ENCODE assay signal across 8 mouse cellular contexts in the genomic region with DNA sequence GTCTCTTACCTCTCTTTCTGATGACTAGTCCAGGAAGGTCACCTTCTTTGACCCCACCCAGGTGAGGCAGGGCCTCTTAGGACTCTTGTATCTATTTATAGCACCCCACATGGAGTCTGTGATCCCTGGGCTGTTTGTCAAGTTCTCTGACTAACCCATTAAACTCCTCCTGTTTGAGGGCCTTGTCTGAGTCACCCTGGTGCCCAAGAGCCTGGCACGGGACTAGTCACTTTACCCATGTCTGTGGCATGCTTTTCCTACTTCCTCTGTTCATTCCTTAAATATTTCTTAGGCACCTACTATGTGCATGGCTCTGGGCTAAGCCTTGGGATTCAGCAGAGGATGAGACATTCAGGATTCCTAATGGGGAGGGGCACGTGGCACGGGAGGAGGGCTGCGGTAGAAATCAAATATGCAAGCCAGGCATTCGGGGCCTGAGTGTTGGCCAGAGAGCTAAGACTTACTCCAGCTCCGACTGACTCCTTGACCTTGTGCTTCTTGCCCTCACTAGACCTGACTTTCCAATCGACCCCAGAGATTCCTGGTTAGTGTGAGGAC. TPM values are rescaled to one million over a fixed set of nuclear protein-coding genes. Genes with fewer than 3 reads are reported as not detected.
DNase-seq lines count a peak whose midpoint lies in the region; ATAC-seq and TF ChIP-seq lines count a peak whose summit lies in the region.

No protein-coding gene starts in this region.

- 21% methylated on average over 7 of the region's 7 CpGs for WGBS in lung, embryonic 14.5 days
- 32% methylated on average over 7 of the region's 7 CpGs for WGBS in embryonic facial prominence, embryonic 12.5 days
- WGBS in hindbrain, embryonic 16.5 days: 27% methylated on average over 7 of the region's 7 CpGs
- 29% methylated on average over 7 of the region's 7 CpGs for WGBS in midbrain, embryonic 15.5 days

- H3K27me3 ChIP-seq in lung, embryonic 14.5 days (ENCODE audit: insufficient read depth, low read length): no peaks in the 10 kb centered on the region
- H3K27me3 ChIP-seq in embryonic facial prominence, embryonic 12.5 days: no peaks in the 10 kb centered on the region
- no peaks in the 10 kb centered on the region for H3K27me3 ChIP-seq in hindbrain, embryonic 16.5 days (replicated peaks; ENCODE audit: control insufficient read depth, insufficient read depth, low read length)
- no peaks in the 10 kb centered on the region; the same call in 1 of the 2 replicates for H3K27me3 ChIP-seq in midbrain, embryonic 15.5 days (replicated peaks)

- no peaks in the 10 kb centered on the region for H3K9me3 ChIP-seq in lung, embryonic 14.5 days (ENCODE audit: low read depth, low read length)
- H3K9me3 ChIP-seq in embryonic facial prominence, embryonic 12.5 days: no peaks in the 10 kb centered on the region
- no peaks in the 10 kb centered on the region for H3K9me3 ChIP-seq in hindbrain, embryonic 16.5 days (ENCODE audit: control insufficient read depth, low read length)
- H3K9me3 ChIP-seq in midbrain, embryonic 15.5 days: no peaks in the 10 kb centered on the region

- H3K36me3 ChIP-seq in lung, embryonic 14.5 days (ENCODE audit: insufficient read depth): no peaks in the 10 kb centered on the region
- H3K36me3 ChIP-seq in embryonic facial prominence, embryonic 12.5 days: no peaks in the 10 kb centered on the region
- H3K36me3 ChIP-seq in hindbrain, embryonic 16.5 days (ENCODE audit: control insufficient read depth, insufficient read depth, low read length): no peaks in the 10 kb centered on the region
- no peaks in the 10 kb centered on the region for H3K36me3 ChIP-seq in midbrain, embryonic 15.5 days (replicated peaks)

- H3K4me2 ChIP-seq in lung, embryonic 14.5 days: peak overlapping the region; percentile 94
- H3K4me2 ChIP-seq in embryonic facial prominence, embryonic 12.5 days (replicated peaks): peak overlapping the region; percentile 78
- peak overlapping the region; percentile 76 for H3K4me2 ChIP-seq in hindbrain, embryonic 16.5 days (ENCODE audit: low read length)
- peak overlapping the region; percentile 92 for H3K4me2 ChIP-seq in midbrain, embryonic 15.5 days

- H3K4me3 ChIP-seq in lung, embryonic 14.5 days (ENCODE audit: low read depth, low read length): peak overlapping the region; percentile 83
- peak overlapping the region; percentile 85 for H3K4me3 ChIP-seq in embryonic facial prominence, embryonic 12.5 days
- peak overlapping the region; percentile 82 for H3K4me3 ChIP-seq in hindbrain, embryonic 16.5 days (ENCODE audit: low read length)
- H3K4me3 ChIP-seq in midbrain, embryonic 15.5 days: peak overlapping the region; percentile 95

- no peak for ATAC-seq in lung, embryonic 14.5 days (ENCODE audit: insufficient read depth)
- no peak for ATAC-seq in embryonic facial prominence, embryonic 12.5 days (ENCODE audit: insufficient number of reproducible peaks, insufficient read depth, low FRiP score, low TSS enrichment)
- ATAC-seq in hindbrain, embryonic 16.5 days: no peak
- ATAC-seq in midbrain, embryonic 15.5 days (replicated peaks): no peak
- no peak for ATAC-seq in erythroid progenitor cell, adult 5-6 weeks (replicated peaks; ENCODE audit: low FRiP score, poor library complexity, severe bottlenecking)

- peaks cover 18% of the 10 kb centered on the region for H3K4me1 ChIP-seq in lung, embryonic 14.5 days (ENCODE audit: insufficient read depth)
- peaks cover 39% of the 10 kb centered on the region for H3K4me1 ChIP-seq in embryonic facial prominence, embryonic 12.5 days
- peaks cover 26% of the 10 kb centered on the region for H3K4me1 ChIP-seq in hindbrain, embryonic 16.5 days (ENCODE audit: control insufficient read depth, insufficient read depth, low read depth, low read length)
- peaks cover 42% of the 10 kb centered on the region for H3K4me1 ChIP-seq in midbrain, embryonic 15.5 days

- peak overlapping the region; percentile 56 for H3K9ac ChIP-seq in lung, embryonic 14.5 days
- 0 out of 2 replicates have a peak overlapping the region, but pooled peaks have one; percentile 61 for H3K9ac ChIP-seq in embryonic facial prominence, embryonic 12.5 days
- H3K9ac ChIP-seq in hindbrain, embryonic 16.5 days (ENCODE audit: low read depth, low read length): peak overlapping the region; percentile 85; the same call in 1 of the 2 replicates
- peak overlapping the region; percentile 51; the same call in 1 of the 2 replicates for H3K9ac ChIP-seq in midbrain, embryonic 15.5 days

- H3K27ac ChIP-seq in lung, embryonic 14.5 days (ENCODE audit: low read depth): no peak overlapping the region
- H3K27ac ChIP-seq in embryonic facial prominence, embryonic 12.5 days: no peak overlapping the region
- H3K27ac ChIP-seq in hindbrain, embryonic 16.5 days (ENCODE audit: low read depth, low read length): no peak overlapping the region
- no peak overlapping the region for H3K27ac ChIP-seq in midbrain, embryonic 15.5 days

- no peak for TF ChIP-seq CTCF in lung, embryonic 14.5 days (IDR thresholded peaks at IDR 0.05; ENCODE audit: low read depth)

- no peak for DNase-seq in lung, embryonic 14.5 days
- no peak for DNase-seq in lung, postnatal 10 days
- no peak for DNase-seq in right cerebral cortex, postnatal 25 days
- no peak for DNase-seq in layer of hippocampus, postnatal 25 days (ENCODE audit: extremely low spot score in 1 of 2, low spot score in 1 of 2)

RNA-seq across cellular contexts. Expression of a gene that starts 1.0 kb away (rescaled TPM):
- polyA plus RNA-seq in lung, embryonic 14.5 days (2014; fragmentation: Nextera tagmentation; extraction: Ambion mirVana): 100.0 and 102 TPM in 2 replicates
- 89.4 and 92.9 TPM in 2 replicates for polyA plus RNA-seq in embryonic facial prominence, embryonic 12.5 days (2016; fragmentation: Nextera tagmentation; extraction: Ambion mirVana)
- polyA plus RNA-seq in hindbrain, embryonic 16.5 days (2015; fragmentation: Nextera tagmentation; extraction: Ambion mirVana): 30.1 and 33.6 TPM in 2 replicates
- polyA plus RNA-seq in midbrain, embryonic 15.5 days (2015; fragmentation: Nextera tagmentation; extraction: Ambion mirVana): 32.0 and 34.0 TPM in 2 replicates
- 105 and 148 TPM in 2 replicates for total RNA-seq in erythroid progenitor cell, adult 5-6 weeks (2015; ENCODE audit: low replicate concordance)
- total RNA-seq in erythroid progenitor cell, adult 5-6 weeks (2017; ENCODE audit: low replicate concordance): 93.2 and 132 TPM in 2 replicates
- 10 to 100 TPM; 12.4 to 13.4 TPM for total RNA-seq in layer of hippocampus, postnatal 25 days (2021)

RNA-seq across cellular contexts. Expression of a gene that starts 16.3 kb away (rescaled TPM):
- 19.1 and 24.5 TPM in 2 replicates for polyA plus RNA-seq in lung, embryonic 14.5 days (2014; fragmentation: Nextera tagmentation; extraction: Ambion mirVana)
- polyA plus RNA-seq in embryonic facial prominence, embryonic 12.5 days (2016; fragmentation: Nextera tagmentation; extraction: Ambion mirVana): 20.0 and 20.4 TPM in 2 replicates
- 24.5 and 28.0 TPM in 2 replicates for polyA plus RNA-seq in hindbrain, embryonic 16.5 days (2015; fragmentation: Nextera tagmentation; extraction: Ambion mirVana)
- polyA plus RNA-seq in midbrain, embryonic 15.5 days (2015; fragmentation: Nextera tagmentation; extraction: Ambion mirVana): 31.6 and 39.2 TPM in 2 replicates
- 32.1 and 36.0 TPM in 2 replicates for total RNA-seq in erythroid progenitor cell, adult 5-6 weeks (2015; ENCODE audit: low replicate concordance)
- 17.2 and 29.4 TPM in 2 replicates for total RNA-seq in erythroid progenitor cell, adult 5-6 weeks (2017; ENCODE audit: low replicate concordance)
- total RNA-seq in layer of hippocampus, postnatal 25 days (2021): 10 to 100 TPM; 12.7 to 12.9 TPM

RNA-seq across cellular contexts. Expression of a gene that starts 51.7 kb away (rescaled TPM):
- 66.4 and 73.4 TPM in 2 replicates for polyA plus RNA-seq in lung, embryonic 14.5 days (2014; fragmentation: Nextera tagmentation; extraction: Ambion mirVana)
- polyA plus RNA-seq in embryonic facial prominence, embryonic 12.5 days (2016; fragmentation: Nextera tagmentation; extraction: Ambion mirVana): 55.2 and 59.3 TPM in 2 replicates
- 58.9 and 62.1 TPM in 2 replicates for polyA plus RNA-seq in hindbrain, embryonic 16.5 days (2015; fragmentation: Nextera tagmentation; extraction: Ambion mirVana)
- polyA plus RNA-seq in midbrain, embryonic 15.5 days (2015; fragmentation: Nextera tagmentation; extraction: Ambion mirVana): 58.4 and 61.0 TPM in 2 replicates
- 9.2 and 16.2 TPM in 2 replicates for total RNA-seq in erythroid progenitor cell, adult 5-6 weeks (2015; ENCODE audit: low replicate concordance)
- 10.7 and 16.8 TPM in 2 replicates for total RNA-seq in erythroid progenitor cell, adult 5-6 weeks (2017; ENCODE audit: low replicate concordance)
- total RNA-seq in layer of hippocampus, postnatal 25 days (2021): 10 to 100 TPM; 24.9 to 29.7 TPM
